Mouse (Mus musculus) heart, embryonic 15.5 days (tissue): Measurements from ENCODE around the gene Pde4b. TPM values are rescaled to one million over a fixed set of nuclear protein-coding genes. Genes with fewer than 3 reads are reported as not detected.

Experiments
- ATAC-seq: fragments of 200-750 bp; cut with Nextera tagmentation; replicated peaks from 2 replicates; pipeline ENCODE4 v1.8.0; 2017; ENCODE audit warnings: low read depth, moderate TSS enrichment; ENCODE audit not compliant: insufficient number of reproducible peaks, insufficient read depth, low FRiP score
- H3K27ac ChIP-seq: fragments of 300-500 bp; sonication (generic); 2 replicates; pipeline ENCODE4 v1.5.1; 2015; ENCODE audit warnings: mild to moderate bottlenecking, inconsistent platforms
- H3K27me3 ChIP-seq: fragments of 300-500 bp; sonication (generic); 2 replicates; pipeline ENCODE4 v1.6.1; 2015; ENCODE audit warnings: inconsistent platforms
- H3K36me3 ChIP-seq: fragments of 300-500 bp; sonication (generic); 2 replicates; pipeline ENCODE4 v1.6.1; 2015; ENCODE audit warnings: mild to moderate bottlenecking, inconsistent platforms
- H3K4me1 ChIP-seq: fragments of 300-500 bp; sonication (generic); replicated peaks from 2 replicates; pipeline ENCODE4 v1.6.1; 2015; ENCODE audit warnings: inconsistent platforms
- H3K4me2 ChIP-seq: fragments of 300-500 bp; sonication (generic); 2 replicates; pipeline ENCODE4 v1.6.1; 2015; ENCODE audit warnings: inconsistent platforms, mild to moderate bottlenecking, moderate library complexity
- H3K4me3 ChIP-seq: fragments of 300-500 bp; sonication (generic); 2 replicates; pipeline ENCODE4 v1.5.1; 2015; ENCODE audit warnings: mild to moderate bottlenecking, inconsistent platforms
- H3K9ac ChIP-seq: fragments of 300-500 bp; sonication (generic); 2 replicates; pipeline ENCODE4 v1.6.1; 2015; ENCODE audit warnings: mild to moderate bottlenecking, inconsistent platforms
- H3K9me3 ChIP-seq: fragments of 300-500 bp; sonication (generic); replicated peaks from 2 replicates; pipeline ENCODE4 v1.6.1; 2016; ENCODE audit warnings: inconsistent platforms
- WGBS: fragments of 180-500 bp; shearing (Covaris S2); methylation state at CpG from one replicate; pipeline ENCODE4 v1.1.7; 2015; ENCODE audit warnings: mixed read lengths; 5-methylcytosine and 5-hydroxymethylcytosine counted together
- polyA plus RNA-seq: library from polyadenylated mRNA; unstranded; fragments of >200 nt; fragmentation: Nextera tagmentation; extraction: Ambion mirVana; gene quantifications from 2 replicates; pipeline ENCODE4 v1.2.1, GENCODE M21; 2015

The Pde4b gene
- polyA plus RNA-seq, 1 experiment from 2014 or later: 24.6 TPM

DNA sequence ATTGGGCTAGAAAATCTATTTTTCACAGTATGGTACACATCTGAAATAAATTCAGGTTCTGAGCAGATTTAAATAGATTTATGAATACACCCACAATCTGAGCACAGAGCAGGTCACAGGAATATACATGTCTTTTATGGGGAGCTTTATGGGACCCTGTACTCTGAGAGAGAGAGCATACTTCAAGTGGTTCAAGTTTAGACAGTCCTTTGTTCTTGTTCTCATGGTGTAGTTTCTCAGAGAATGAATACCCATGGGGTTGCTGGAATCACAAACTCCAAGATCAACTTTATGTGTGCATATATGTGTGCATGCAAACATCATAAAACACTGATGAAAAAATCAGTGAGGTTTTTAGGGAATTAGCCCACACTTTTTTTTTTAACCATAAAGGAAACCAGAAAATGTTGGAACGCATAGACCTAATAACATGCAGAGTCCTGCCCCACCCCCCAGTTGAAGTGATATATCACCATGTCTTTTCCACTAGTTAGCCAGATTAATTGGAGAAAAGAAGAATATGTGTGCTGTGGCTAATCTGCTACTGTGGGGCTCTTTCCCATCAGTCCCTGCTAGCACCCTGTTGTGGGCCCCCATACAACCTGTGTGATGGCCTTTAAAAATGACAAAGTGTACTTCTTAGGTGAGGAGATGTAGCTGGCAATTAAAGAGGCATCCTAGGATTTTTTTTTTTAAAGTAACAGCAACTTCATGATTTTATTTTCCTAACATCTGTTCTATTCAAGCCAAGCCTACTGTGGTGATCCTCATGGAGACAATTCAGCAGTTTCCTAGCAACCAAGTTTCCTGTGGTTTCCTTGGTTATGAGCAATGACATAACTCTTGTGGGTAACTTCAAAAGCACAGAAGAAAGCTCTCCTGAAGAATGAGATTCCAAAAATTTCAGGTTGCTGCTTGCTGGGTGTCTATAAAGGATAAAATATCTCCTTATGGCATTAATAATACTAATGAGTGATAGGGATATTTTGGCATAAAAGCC lies 264.4 kb downstream of the Pde4b start:
- H3K4me1 ChIP-seq: peaks cover 8% of the 10 kb centered on the region; the same call in 1 of the 2 replicates
- H3K36me3 ChIP-seq: no peaks in the 10 kb centered on the region
- H3K27me3 ChIP-seq: no peaks in the 10 kb centered on the region
- no peak overlapping the region for H3K4me2 ChIP-seq
- no peak overlapping the region for H3K9ac ChIP-seq
- H3K4me3 ChIP-seq: no peak overlapping the region
- WGBS: 84% methylated on average over 1 of the region's 1 CpGs
- no peak overlapping the region for H3K27ac ChIP-seq
- ATAC-seq: no peak
- H3K9me3 ChIP-seq: no peaks in the 10 kb centered on the region

GRCm38 (mm10) chr4:102353641-102354403 lies 266.5 kb downstream of the Pde4b start:
- H3K9me3 ChIP-seq: no peaks in the 10 kb centered on the region
- H3K9ac ChIP-seq: no peak overlapping the region
- no peak overlapping the region for H3K4me3 ChIP-seq
- no peak overlapping the region for H3K27ac ChIP-seq
- no peak for ATAC-seq
- no peak overlapping the region for H3K4me2 ChIP-seq
- WGBS: 76% methylated on average over 3 of the region's 3 CpGs
- H3K4me1 ChIP-seq: peaks cover 8% of the 10 kb centered on the region; the same call in 1 of the 2 replicates
- no peaks in the 10 kb centered on the region for H3K27me3 ChIP-seq
- no peaks in the 10 kb centered on the region for H3K36me3 ChIP-seq

GRCm38 (mm10) chr4:102368105-102368735 lies 280.9 kb downstream of the Pde4b start:
- no peak for ATAC-seq
- WGBS: 66% methylated on average over 9 of the region's 9 CpGs
- no peak overlapping the region for H3K4me2 ChIP-seq
- no peak overlapping the region for H3K4me3 ChIP-seq
- no peak overlapping the region for H3K9ac ChIP-seq
- H3K4me1 ChIP-seq: no peaks in the 10 kb centered on the region
- H3K27ac ChIP-seq: no peak overlapping the region
- H3K36me3 ChIP-seq: no peaks in the 10 kb centered on the region
- no peaks in the 10 kb centered on the region for H3K27me3 ChIP-seq
- H3K9me3 ChIP-seq: no peaks in the 10 kb centered on the region

- no peaks in the 10 kb centered on the region for H3K36me3 ChIP-seq
- no peak overlapping the region for H3K4me2 ChIP-seq
- no peaks in the 10 kb centered on the region for H3K27me3 ChIP-seq
- ATAC-seq: no peak
- WGBS: 73% methylated on average over 5 of the region's 5 CpGs
- H3K9ac ChIP-seq: no peak overlapping the region
- H3K4me1 ChIP-seq: no peaks in the 10 kb centered on the region
- H3K27ac ChIP-seq: no peak overlapping the region
- H3K9me3 ChIP-seq: no peaks in the 10 kb centered on the region
- H3K4me3 ChIP-seq: no peak overlapping the region
Measured at GRCm38 (mm10) chr4:102374614-102375013, 287.3 kb downstream of the Pde4b start.

DNA sequence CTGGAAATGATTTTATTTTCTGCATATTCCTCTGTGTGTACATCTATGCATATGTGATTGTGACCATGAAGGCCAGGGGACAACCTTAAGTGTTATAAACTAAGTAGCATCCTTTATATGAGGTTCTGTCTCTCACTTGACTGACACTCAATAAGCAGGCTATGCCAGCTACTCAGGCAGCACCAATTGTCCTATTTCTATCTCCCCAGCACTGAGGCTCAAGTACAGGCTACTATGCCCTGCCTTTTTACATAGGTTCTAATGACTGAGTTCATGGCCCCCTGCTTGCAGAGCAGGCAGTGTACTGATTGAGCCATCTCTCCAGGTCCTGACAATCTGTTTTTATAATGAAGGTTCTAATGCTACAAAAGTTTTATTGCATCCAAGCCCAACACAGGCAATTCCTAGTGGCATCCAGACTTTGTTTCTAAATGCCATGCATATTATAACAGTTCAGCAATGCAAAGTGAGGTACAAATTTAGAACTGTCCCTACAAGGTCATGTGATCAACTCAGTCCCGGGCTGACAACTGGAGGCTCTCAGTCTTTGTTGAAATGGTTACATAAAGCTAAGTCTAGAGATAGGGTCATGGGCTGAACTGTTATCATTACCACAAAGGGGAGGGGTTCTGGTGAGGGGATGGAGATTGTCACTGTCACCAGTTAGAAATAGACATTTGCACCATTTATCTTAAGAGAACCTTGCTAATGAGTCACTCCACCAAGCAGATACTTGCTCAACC lies 295.6 kb downstream of the Pde4b start:
- Histone ChIP-seq H3K36me3 (no peaks in the 10 kb centered on the region), H3K4me2 (peak overlapping the region; percentile 31), H3K27ac (peak overlapping the region; percentile 95), H3K9me3 (no peaks in the 10 kb centered on the region), H3K4me1 (peaks cover 9% of the 10 kb centered on the region), H3K4me3 (no peak overlapping the region), H3K27me3 (no peaks in the 10 kb centered on the region), H3K9ac (no peak overlapping the region)
- 20% methylated on average over 1 of the region's 1 CpGs for WGBS
- peak; percentile 94 for ATAC-seq

GRCm38 (mm10) chr4:102393605-102394004 lies 306.3 kb downstream of the Pde4b start:
- no peaks in the 10 kb centered on the region for H3K36me3 ChIP-seq
- ATAC-seq: no peak
- H3K27ac ChIP-seq: no peak overlapping the region
- WGBS: 64% methylated on average over 2 of the region's 2 CpGs
- H3K9me3 ChIP-seq: no peaks in the 10 kb centered on the region
- no peak overlapping the region for H3K4me3 ChIP-seq
- no peak overlapping the region for H3K4me2 ChIP-seq
- no peaks in the 10 kb centered on the region for H3K27me3 ChIP-seq
- peaks cover 30% of the 10 kb centered on the region for H3K4me1 ChIP-seq
- H3K9ac ChIP-seq: no peak overlapping the region

GRCm38 (mm10) chr4:102397334-102397733 lies 310.0 kb downstream of the Pde4b start:
- H3K9ac ChIP-seq: no peak overlapping the region
- WGBS: 83% methylated on average over 4 of the region's 4 CpGs
- H3K36me3 ChIP-seq: no peaks in the 10 kb centered on the region
- H3K27ac ChIP-seq: no peak overlapping the region
- no peak overlapping the region for H3K4me3 ChIP-seq
- peaks cover 14% of the 10 kb centered on the region for H3K4me1 ChIP-seq
- no peak overlapping the region for H3K4me2 ChIP-seq
- H3K9me3 ChIP-seq: no peaks in the 10 kb centered on the region
- no peak for ATAC-seq
- H3K27me3 ChIP-seq: no peaks in the 10 kb centered on the region

- H3K4me3 ChIP-seq: no peak overlapping the region
- 68% methylated on average over 1 of the region's 1 CpGs for WGBS
- H3K9ac ChIP-seq: no peak overlapping the region
- no peak for ATAC-seq
- H3K27me3 ChIP-seq: no peaks in the 10 kb centered on the region
- no peak overlapping the region for H3K4me2 ChIP-seq
- no peaks in the 10 kb centered on the region for H3K9me3 ChIP-seq
- H3K36me3 ChIP-seq: no peaks in the 10 kb centered on the region
- H3K4me1 ChIP-seq: peaks cover 8% of the 10 kb centered on the region; the same call in 1 of the 2 replicates
- H3K27ac ChIP-seq: peak overlapping the region; percentile 65
Measured at GRCm38 (mm10) chr4:102398512-102398911, 311.2 kb downstream of the Pde4b start.

DNA sequence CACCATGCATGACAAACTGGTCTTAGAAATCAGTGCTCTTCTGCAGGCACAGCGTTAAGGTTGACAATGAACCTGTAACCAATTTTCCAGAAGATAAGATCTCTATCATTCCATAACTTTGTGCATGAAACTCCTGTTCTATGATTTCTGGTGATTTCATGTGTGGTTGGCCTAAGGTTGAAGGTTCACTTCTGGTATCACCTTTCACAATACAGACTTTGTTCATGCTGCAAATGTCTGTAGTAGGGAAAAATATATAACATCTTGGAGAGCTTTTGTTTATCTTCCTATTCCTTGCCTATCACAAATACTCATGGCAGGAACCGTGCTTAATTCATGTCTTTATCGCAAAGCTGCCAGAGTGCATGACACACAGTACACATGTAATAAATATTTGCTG lies 319.5 kb downstream of the Pde4b start:
- Histone ChIP-seq H3K4me1 (peaks cover 24% of the 10 kb centered on the region), H3K9ac (no peak overlapping the region), H3K27me3 (no peaks in the 10 kb centered on the region), H3K27ac (no peak overlapping the region), H3K4me2 (no peak overlapping the region), H3K4me3 (no peak overlapping the region), H3K9me3 (no peaks in the 10 kb centered on the region), H3K36me3 (no peaks in the 10 kb centered on the region)
- 52% methylated on average over 3 of the region's 3 CpGs for WGBS
- ATAC-seq: no peak

DNA sequence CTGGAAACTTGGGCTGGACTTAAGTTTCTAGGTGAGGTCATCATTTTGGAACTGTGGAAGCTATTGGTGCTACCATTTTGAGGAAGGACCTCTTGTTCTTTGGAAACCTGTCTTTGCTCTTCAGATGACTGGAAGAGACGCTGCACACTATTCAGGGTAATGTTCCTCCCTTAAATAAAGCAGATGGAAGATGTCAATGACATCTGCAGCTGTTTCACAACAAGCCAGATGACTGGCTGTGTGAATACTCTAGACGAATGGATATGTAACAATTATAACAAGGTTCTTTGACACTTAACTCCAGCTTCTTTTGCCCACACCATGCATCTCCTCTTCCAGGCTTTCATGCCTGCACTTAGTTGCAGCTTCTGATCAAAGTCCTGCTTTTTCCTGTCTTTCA lies 320.8 kb downstream of the Pde4b start:
- peaks cover 24% of the 10 kb centered on the region for H3K4me1 ChIP-seq
- no peak for ATAC-seq

More for the DNA sequence above, 320.8 kb downstream of the Pde4b start:
- Histone ChIP-seq H3K27me3 (no peaks in the 10 kb centered on the region), H3K4me3 (no peak overlapping the region), H3K36me3 (no peaks in the 10 kb centered on the region), H3K9me3 (no peaks in the 10 kb centered on the region), H3K9ac (no peak overlapping the region), H3K27ac (peak overlapping the region; percentile 12; the same call in 1 of the 2 replicates), H3K4me2 (no peak overlapping the region)
- 37% methylated on average over 2 of the region's 2 CpGs for WGBS
